Mouse (Mus musculus): ENCODE results near the gene Cst8.

Gene Cst8

DNA sequence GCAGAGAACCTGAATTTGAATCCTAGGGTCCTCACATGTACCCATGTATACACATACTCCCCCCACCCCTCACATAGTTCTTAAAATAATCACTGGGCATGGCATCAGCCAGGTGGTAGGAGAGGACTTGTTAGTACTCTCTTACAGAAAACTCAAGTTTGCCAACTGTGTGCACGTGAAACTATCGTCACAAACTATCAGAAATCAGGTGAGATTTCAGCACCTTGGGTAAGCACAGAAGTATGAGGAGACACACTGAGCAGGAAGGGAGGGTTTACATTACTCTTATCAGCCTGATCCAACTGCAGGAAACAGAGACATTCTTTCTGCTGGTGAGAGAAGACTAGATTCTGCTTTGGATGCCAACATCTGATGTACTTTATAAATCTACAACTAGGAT is 40.6 kb downstream of the Cst8 start:
- no peak for DNase-seq (ENCODE audit: low read depth, low spot score)
- no peaks in the 10 kb centered on the region for H3K27me3 ChIP-seq (ENCODE audit: control insufficient read depth, insufficient read depth, low read length, poor library complexity, severe bottlenecking)
- no peaks in the 10 kb centered on the region for H3K36me3 ChIP-seq (ENCODE audit: control insufficient read depth, insufficient read depth, low read length, poor library complexity, severe bottlenecking)

GRCm38 (mm10) chr2:148851116-148851906 is 52.7 kb downstream of the Cst8 start:
- DNase-seq (ENCODE audit: low read depth, low spot score), result peak; percentile 84
- H3K27me3 ChIP-seq (ENCODE audit: control insufficient read depth, insufficient read depth, low read length, poor library complexity, severe bottlenecking), result no peaks in the 10 kb centered on the region
- no peaks in the 10 kb centered on the region for H3K36me3 ChIP-seq (ENCODE audit: control insufficient read depth, insufficient read depth, low read length, poor library complexity, severe bottlenecking)
